Mouse (Mus musculus): ENCODE data around the gene Fbxw5. TPM values are rescaled to one million over a fixed set of nuclear protein-coding genes. Genes with fewer than 3 reads are reported as not detected.

Fbxw5 gene
- total RNA-seq (2014; fragmentation: Nextera tagmentation) (50.4 and 64.5 TPM in 2 replicates), total RNA-seq (2017) (24.0 and 28.9 TPM in 2 replicates)

DNA sequence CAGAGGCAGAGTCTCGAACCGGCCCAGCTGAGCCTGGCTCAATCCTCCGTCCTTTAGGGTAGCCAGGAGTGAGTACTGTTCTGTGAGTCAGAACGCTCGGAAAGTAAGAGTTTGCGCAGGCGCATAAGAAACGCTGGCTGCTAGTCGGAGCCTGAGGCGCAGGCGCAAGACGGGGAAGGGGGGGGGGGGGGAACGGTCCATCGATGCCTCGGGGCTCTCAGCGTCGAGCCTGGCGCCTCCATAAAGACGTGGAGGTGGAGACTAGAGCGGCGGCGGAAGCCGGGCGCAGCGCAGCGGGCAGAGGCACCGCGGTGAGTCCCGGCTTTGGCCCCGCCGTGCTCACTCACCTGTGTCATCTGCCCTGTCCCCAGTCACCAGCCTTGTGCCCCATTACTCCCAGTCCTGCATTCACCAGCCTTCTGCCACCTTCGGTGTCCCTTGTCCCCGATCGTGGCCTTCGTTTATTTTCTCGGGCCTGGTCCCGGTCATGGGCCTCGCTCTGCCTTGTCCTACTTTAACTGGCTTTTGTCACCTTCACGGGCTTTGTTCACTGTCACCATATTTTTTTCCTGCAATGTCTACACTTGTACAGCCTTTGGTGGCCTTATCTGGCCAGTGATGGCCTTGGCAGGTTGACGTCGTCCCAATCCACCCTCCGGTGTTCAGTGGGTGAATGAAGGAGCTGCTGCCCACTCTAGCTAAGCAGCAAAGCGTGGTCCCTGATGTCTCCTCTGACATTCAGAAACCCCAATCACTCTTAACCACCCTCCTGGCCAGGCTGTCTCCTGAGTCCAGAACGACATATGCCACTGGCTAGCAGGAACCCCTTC is at the start of gene Fbxw5:
Fbxw5 (plus strand) TSS at position 175 of the 830 bp plus-strand sequence.
- peak; percentile 72 for ATAC-seq (replicated peaks; ENCODE audit: low FRiP score, low TSS enrichment, poor library complexity, severe bottlenecking)

DNA sequence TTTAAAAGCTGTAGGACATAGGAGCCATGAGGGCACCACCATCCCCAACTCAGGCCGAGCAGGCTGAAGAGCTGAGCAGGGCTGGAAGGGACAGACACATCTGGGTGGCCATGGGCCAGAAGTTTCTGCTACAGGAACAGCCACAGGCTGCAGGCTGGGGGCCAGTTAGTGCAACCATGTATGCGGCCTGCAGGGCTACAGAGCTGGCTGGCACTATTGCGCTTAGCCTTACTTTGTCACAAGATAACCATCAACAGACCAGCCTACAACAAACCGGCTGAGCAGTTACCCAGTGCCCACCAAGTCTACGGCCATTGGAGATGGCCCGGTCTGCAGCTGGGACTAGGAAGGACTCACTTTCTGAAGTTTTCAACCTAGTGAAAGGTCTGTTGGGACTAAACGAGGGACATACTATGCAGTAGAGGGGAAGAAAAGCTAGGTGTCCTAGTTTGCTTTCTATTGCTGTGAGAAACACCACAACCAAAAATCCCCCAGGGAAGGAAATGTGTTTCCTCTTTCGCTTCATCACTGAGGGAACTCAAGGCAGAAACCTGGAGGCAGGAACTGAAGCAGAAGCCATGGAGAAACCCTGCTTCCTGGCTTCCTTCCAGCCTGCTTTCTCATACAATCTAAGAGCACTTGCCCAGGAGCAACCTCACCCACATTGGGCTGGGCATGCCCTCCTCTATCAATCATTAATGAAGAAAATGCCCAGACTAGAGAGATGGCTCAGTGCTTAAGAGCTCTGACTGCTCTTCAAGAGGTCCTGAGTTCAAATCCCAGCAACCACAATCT is 49.5 kb upstream of the Fbxw5 start:
- peak; percentile 69 for ATAC-seq (replicated peaks; ENCODE audit: low FRiP score, low TSS enrichment, poor library complexity, severe bottlenecking)

DNA sequence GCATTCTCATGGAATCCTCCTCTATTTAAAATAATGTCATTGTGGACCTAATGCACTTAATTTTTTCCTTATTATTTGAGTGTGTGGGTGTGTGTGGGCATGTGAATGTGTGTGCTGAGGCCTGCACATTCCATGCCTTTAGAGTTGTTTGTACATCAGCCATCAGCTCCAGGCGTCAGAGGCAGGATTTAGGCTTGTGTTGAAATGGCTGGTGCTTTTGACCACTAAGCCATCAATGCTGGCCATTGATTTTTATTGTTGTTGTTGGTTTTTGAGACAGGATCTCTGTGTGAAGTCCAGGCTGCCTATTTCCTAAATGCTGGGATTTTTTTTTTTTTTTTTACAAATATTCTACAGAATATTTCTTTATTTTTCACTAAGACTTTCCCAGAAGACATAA is 47.6 kb upstream of the Fbxw5 start:
- no peak for ATAC-seq (replicated peaks; ENCODE audit: low FRiP score, low TSS enrichment, poor library complexity, severe bottlenecking)

DNA sequence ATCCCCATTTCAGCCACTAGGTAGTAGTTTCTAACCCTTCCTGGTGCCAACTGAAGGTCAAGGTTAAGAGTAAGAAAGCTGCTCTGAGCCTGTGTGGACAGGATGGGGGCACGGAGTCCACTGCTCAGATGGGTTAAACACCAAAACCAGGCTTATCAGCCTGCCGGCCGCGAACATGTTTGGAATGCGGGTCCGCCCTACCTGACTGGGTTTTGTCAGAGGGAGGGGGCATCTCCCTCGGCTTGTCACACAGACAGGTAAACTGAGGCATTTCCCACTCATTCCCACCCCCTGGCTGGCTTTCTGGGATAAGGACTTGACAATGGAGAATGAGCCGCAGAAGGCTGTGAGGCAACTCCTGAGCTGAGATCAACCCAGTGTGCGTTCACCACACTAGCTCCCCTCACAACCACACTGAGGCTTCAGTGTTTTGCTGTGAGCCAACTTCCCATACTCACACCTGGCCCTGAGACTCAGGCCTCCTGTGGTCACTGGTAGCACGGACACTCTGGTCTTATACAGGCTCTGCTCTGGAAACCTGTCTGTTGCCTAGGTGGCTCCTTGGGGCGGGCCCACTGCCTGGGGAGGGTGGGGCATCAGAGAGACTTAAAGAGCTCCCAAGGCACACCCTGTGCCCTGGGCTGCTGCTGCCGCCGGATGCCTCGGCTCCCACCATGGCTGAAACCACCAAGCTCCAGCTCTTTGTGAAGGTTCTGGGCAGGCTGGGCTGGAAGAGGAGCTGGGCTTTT is 44.2 kb upstream of the Fbxw5 start, which contains the start of gene Clic3:
Clic3 (plus strand) TSS at position 634 of the 749 bp plus-strand sequence.
- no peak for ATAC-seq (replicated peaks; ENCODE audit: low FRiP score, low TSS enrichment, poor library complexity, severe bottlenecking)

DNA sequence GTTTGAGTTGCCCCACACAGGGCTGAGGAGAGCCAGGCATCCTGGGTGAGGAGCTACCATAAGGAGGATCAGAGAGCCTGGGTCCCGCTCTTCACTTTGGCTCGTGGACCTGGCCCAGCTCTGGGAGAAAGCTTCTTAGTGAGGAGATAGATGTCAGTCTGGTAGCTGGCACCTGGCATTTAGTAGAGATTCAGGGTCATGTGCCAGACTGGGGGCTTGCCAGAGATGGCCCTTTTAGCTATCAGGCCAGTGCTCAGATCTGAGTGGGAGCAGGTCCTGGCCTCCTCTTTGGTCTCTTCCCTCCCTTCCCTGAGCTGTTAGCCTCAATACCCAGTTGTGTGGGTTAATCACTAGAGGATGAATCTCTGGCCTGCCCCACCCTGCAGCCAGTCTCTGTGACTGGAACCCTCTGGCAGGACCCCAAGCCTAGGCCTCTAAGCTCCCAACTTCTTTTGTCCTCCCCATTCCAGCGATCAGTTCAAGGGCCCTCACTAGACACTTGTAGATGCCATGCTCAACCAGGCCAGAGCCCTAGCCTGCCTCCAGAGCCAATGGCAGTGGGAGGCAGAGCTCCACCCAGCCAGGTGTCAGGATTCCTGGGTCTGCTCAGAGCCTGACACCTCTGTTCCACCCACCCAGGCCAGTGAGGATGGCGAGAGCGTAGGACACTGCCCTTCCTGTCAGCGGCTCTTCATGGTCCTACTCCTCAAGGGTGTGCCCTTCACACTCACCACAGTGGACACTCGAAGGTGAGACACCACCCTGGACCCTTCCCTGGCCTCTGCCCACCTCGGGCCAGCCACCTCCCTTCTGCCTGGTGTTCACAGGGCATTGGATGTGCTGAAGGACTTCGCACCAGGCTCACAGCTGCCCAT is 43.3 kb upstream of the Fbxw5 start:
- no peak for ATAC-seq (replicated peaks; ENCODE audit: low FRiP score, low TSS enrichment, poor library complexity, severe bottlenecking)

DNA sequence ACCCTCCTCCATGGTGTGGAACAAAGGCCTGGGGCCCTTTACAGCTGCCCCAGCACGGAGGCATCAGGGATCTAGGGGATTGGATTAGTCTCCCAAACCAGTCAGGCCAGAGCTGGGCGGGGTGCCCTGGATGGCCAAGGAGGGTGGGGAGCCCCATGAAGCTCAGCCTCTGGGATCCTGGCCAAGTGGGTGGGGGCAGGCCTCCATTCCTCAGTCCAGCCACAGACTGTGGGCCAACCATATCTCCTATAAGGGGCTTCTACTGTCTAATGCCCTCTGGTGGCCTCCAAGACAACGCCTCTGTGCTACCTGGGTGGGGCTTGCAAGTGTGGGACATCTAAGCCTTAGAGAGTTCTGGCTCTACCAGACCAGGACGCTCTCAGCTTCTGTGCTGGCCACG is 41.6 kb upstream of the Fbxw5 start:
- ATAC-seq (replicated peaks; ENCODE audit: low FRiP score, low TSS enrichment, poor library complexity, severe bottlenecking) = 0 out of 2 replicates have a peak, but pooled peaks have one; percentile 23

DNA sequence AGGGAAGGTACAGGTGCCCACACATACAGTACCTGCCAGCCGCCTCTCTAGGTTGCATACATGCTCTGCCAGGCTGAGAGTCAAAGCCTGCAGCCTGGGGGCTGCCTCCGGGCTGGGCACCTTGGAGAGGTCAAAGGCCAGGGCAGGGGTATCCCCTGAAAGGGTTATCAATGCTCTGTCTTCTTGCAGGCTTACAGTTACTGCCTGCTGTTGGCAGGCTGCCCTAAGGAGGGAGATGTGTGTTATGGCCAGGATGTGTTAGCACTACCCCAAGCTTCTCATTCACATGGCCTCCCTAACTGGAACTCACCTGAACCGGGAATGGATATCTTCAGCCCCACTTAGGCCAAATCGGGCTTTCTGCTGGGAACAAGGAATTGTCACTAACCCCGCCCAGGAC is 40.4 kb upstream of the Fbxw5 start:
- ATAC-seq (replicated peaks; ENCODE audit: low FRiP score, low TSS enrichment, poor library complexity, severe bottlenecking) = no peak

DNA sequence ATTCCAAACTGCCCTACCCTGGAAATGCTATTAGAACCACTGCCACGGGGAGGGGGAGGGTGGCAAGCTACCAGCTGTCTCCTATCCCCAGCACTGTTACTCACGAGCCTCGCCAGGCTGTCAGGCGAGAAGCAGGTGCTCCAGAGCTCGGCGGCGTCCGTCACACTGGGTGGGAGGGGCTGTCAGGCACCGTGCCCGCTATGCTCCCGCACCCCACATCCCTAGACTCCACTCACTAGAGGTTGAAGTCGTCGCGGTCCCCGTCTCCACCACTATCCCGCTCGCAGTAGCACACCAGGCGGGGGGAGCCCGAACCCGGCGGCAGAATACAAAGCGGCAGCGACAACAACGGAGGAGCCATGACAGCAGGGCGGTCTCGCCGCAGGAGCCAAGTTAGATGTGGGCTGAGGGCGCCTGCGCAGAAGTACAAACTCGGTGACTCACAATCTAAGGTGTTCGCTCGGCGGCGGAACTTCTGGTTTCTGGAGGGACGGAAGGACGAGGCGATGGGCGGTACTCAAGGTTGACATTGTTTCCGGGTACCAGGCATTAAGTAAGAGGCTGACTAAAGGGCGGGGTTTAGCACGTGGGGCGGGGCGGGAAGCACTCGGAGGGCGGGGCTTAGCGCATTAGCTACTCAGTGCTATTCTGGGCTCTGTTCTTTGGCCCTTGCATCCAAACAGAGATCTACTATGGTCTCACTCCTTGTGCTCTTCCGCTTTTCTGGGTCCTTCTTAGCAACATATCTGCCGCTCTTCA is 39.8 kb upstream of the Fbxw5 start, which contains the start of gene Paxx:
Paxx (minus strand) TSS at position 544 of the 759 bp plus-strand sequence.
- ATAC-seq (replicated peaks; ENCODE audit: low FRiP score, low TSS enrichment, poor library complexity, severe bottlenecking) = peak; percentile 88

DNA sequence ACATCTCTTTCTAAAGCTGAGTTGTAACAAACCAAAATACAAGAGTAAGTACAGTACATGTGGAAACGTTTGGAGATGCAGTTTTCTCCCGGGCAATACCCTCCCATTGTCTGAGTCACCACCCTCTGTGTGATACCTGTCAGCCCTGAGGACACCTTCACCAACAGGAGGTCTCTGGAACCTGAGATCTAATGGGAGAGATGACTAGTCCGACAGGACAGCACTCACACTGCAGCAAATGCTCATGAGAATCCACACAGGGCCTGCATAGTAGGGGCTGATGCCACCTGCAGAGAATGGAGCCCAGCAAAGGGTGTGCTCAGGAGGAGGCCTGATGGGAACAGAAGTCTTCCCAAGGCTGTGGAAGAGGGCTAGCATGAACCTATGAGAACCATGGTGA is 39.1 kb upstream of the Fbxw5 start:
- ATAC-seq (replicated peaks; ENCODE audit: low FRiP score, low TSS enrichment, poor library complexity, severe bottlenecking) = no peak

DNA sequence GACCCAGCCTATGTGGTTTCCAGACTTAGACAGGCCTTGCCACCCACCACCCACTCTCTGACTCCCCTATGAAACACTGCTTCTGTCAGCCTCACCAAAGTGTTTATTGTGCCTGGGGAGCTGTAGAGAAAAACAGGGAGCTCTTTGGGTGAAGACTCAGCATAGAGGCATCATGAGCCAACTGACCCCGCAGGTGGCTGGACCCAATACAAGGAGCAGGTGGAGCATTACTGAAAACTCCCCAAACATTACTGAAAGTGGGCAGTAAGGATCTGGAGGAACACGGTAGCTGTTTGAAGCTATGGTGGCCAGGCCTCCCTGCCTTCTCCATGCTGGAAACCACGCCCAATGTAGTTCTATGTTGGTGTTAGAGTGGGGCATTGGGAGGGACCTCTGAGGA is 36.9 kb upstream of the Fbxw5 start:
- ATAC-seq (replicated peaks; ENCODE audit: low FRiP score, low TSS enrichment, poor library complexity, severe bottlenecking) = no peak

DNA sequence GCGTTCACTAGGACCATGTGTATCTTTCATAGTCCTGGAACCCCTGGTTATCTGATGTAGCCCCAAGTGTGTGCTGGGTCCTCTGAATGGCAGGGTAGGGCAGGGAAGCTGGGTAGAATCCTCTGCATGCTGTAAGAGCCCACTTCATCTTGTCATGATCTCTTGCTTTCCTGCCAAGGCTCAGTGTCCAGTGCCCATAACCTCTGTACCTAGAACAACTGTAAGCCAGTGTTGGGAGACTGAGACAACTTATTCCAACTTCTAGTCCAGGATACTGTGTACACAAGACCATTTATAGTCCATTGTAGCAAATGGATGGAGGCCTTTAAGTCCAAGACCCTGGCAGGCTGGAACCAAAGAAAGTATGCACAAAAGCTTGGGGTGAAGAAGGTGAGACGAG is 35.3 kb upstream of the Fbxw5 start:
- no peak for ATAC-seq (replicated peaks; ENCODE audit: low FRiP score, low TSS enrichment, poor library complexity, severe bottlenecking)

DNA sequence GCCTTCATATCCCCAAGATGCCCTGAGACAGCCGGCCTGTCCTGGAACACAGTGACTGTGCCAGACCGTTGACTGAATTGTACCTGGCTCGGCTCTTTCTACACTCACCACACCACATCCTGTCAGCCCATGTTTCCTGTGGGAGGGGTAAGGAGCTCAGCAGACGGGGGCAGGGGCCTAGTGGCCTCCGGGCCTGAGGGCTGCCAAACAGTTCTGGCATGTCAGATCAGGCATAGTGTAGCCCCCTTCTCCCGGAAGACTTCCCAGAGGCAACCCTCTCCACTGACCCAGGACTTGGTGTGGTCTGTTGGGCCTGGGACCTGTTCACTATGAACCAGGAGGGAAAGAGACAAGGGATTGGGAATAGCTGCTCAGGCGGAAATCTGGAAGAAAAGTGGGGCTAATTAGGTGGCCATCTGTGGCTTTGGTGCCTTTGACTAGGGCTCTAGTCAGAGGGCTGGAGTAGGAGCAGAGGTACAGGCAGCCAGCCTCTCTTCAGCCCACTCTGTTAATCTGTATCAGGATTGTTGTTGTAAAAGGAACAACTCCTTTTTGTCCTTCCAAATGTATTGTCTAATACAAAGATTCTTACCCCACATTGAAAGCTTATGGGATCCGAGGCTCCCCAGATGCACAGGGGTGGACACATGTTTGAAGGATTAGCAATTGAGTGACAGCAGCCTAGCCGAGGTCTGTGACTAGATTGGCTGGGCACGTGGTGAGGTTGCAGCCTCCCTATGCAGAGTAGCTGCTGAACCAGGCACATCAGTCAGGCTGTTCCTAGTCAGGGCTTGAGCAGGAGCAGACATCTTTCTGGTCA is 34.5 kb upstream of the Fbxw5 start:
- no peak for ATAC-seq (replicated peaks; ENCODE audit: low FRiP score, low TSS enrichment, poor library complexity, severe bottlenecking)

DNA sequence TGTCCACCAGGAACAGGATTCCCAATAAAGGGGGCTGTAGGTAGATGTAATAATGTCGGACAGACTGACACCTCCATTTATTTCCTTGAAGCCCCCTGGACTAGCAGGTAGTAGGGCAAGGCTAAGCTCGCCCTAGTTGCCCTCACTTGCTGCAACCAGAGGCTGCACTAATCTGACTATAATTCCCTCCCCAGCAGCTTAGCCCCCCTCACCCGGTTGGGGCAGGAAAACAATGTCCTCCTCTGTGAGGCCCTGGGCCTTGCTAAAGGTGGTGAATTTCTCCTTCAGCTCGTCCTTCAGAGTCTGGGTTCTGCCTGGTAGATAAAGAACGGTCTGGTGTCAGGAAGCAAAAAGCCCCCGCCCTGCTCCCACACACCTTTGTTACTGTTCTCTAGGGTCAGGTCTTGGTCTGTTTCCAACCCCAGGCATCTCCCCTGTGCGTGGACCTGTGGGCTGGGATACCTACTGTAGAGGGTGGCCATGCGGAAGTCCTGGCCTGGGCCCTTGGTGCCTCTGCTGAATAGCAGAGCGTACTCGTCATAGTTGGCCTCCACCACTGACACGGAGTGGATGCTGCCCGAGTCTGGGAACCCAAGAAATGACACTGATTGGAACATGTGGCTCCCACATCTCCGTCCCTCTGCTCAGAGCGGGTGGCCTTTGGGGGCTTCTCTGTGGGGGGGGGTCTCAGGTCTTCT is 32.8 kb upstream of the Fbxw5 start:
- ATAC-seq (replicated peaks; ENCODE audit: low FRiP score, low TSS enrichment, poor library complexity, severe bottlenecking) = no peak

DNA sequence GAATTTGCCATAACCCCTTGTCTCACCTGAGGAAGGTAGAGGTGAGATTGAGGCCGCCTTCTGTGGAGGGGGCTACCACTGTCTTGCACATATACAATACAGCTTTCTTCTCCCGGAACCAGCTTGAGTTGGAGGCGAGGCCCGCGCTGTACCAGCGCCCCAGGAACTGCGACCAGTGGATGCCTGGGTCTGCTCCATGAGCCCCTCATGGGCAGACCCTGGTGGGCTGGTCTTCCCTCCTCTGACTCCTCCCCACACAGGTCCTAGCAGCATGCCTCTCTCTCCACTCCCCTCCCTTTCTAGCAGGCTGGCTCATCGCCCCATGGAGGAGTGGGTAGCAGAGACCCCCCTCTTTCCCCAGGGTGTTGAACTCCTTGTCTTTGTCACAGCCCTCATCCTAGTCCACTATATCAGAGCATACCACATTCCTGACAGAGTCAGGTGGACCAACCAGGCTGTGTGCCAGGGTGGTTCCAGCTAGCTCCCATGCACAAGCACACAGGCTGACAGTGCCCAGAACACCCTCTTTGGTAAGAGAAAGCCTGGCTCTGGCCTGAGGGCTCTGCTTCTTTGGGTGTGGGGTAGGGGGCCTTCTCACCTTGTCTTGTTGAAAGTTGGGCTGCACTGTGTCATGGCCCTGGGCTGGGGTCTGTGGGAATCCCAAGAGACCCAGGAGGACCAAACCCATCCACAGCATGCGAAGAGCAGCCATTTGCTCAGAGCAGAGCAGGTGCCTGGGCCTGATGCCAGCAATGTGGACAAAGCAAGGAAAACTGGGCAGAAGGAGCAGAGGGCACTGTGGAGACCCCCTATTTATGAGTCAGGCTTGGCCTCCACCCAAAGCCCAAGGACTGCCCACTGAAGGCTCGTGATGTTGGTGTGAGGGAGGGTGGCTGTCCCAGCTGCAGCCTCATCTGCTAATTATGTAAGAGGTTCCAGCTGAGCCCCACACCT is 31.3 kb upstream of the Fbxw5 start:
- ATAC-seq (replicated peaks; ENCODE audit: low FRiP score, low TSS enrichment, poor library complexity, severe bottlenecking) = no peak

DNA sequence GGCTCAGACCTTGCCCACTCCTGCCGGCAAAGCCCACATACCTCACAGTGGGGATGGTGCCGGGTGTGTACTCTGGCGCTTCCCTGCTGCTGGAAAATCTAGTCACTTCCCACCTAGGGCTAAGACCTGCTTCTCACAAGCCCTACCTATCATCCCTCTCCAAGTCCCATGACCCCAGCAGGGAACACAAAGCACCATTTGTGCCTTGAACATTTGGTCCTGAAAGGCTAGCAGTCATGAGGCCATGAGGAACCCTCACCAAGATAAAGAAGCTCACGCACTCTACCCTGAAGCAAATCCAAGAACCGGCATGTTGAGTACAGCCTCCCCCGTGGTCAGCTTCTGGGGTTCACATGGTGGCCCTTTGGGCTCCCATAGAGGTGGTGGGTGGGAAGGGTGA is 30.6 kb upstream of the Fbxw5 start, which contains the start of gene Ptgds:
Ptgds (minus strand) TSS at position 78 of the 400 bp plus-strand sequence.
- no peak for ATAC-seq (replicated peaks; ENCODE audit: low FRiP score, low TSS enrichment, poor library complexity, severe bottlenecking)

DNA sequence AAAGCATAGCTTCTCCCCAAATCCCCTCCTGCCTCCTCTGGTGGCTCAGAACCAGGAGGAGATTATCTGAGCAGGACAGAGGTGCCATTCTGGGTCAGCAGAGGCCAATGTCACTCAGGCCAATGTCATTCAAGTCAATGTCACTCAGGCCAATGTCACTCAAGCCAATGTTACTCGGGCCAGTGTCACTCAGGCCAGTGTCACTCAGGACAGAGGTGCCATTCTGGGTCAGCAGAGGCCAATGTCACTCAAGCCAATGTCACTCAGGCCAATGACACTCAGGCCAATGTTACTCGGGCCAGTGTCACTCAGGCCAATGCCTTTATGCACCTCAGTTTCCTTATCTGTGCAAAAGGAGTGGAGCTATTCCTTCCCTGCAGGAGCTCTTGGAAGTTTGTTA is 28.0 kb upstream of the Fbxw5 start:
- ATAC-seq (replicated peaks; ENCODE audit: low FRiP score, low TSS enrichment, poor library complexity, severe bottlenecking) = no peak
